Mouse (Mus musculus): ENCODE measurements at regions not wholly inside any gene's neighbourhood (a gene's known extent, or its start where the extent isn't known, plus 50 kb on each side); places are given as distances from the start of the nearest gene placed in this dataset.

DNA sequence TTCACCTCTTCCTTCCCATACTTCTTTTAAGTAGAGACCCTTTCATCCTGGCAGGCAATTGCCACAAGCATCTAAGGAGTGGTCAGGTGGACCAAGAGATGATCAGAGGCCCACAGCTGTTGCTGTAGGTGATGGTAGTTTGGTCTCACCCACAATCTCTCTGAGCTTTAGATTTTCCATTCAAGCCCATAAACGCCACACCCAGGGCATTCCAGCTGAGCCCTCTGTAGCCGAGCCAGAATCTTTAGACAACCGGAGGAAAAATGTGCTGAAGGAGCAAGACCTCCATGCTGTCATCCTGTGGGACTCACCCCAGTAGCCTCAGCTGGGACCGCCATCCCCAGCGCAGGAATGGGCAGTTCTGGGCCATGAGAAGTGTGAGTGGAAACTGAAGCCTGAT lies 93.7 kb upstream of the Dlx2 start:
- no peak for DNase-seq (ENCODE audit: low read depth)

GRCm38 (mm10) chr2:71644038-71644470 lies 97.5 kb upstream of the Dlx2 start:
- peak; percentile 99 for DNase-seq (ENCODE audit: low read depth)

GRCm38 (mm10) chr2:71647914-71648497 lies 97.4 kb upstream of the Itga6 start:
- DNase-seq (ENCODE audit: low read depth), result no peak

DNA sequence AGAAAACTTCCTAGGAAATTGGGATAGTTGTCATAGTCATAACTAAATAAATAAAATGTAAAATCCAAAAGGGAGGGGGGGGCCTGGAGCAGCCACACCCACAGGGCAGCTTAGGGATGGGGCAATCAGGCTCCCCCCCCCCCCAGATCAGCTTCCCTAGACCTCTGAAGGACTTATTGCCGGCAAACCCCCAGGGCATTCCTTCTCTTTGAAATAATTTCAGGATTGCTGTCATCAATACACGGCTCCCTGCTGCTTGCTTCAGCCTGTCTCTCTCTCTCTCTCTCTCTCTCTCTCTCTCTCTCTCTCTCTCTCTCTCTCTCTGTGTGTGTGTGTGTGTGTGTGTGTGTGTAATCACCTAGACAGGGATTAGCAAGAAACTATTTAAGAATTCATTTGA lies 93.8 kb upstream of the Itga6 start:
- no peak for DNase-seq (ENCODE audit: low read depth)

DNA sequence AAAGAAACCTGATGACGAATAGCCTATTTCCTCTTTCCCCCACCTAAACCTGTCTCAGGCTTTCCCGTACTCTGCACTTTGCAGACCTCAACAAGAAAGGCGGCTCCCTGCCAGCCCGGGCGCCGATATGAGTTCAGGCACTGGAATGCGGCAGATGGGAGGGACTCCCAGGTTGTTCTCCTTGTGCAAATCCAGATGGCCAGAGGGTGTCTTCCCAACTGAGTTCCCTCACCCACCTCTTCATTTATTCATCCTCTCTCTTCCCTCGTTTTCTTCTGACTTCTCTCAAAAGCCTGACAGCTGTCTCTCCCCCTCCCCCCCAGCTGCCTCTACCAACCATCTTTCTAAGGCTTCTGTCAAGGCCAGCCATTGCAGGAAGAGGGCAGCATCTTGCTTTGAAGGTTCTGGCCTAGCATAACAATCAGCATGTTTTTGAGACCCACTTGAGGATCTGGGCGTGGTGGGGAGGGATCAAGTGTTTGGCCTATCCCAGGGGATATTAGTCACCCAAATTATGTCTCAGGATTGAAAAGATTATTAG lies 93.1 kb upstream of the Itga6 start:
- peak; percentile 94 for DNase-seq (ENCODE audit: low read depth)

DNA sequence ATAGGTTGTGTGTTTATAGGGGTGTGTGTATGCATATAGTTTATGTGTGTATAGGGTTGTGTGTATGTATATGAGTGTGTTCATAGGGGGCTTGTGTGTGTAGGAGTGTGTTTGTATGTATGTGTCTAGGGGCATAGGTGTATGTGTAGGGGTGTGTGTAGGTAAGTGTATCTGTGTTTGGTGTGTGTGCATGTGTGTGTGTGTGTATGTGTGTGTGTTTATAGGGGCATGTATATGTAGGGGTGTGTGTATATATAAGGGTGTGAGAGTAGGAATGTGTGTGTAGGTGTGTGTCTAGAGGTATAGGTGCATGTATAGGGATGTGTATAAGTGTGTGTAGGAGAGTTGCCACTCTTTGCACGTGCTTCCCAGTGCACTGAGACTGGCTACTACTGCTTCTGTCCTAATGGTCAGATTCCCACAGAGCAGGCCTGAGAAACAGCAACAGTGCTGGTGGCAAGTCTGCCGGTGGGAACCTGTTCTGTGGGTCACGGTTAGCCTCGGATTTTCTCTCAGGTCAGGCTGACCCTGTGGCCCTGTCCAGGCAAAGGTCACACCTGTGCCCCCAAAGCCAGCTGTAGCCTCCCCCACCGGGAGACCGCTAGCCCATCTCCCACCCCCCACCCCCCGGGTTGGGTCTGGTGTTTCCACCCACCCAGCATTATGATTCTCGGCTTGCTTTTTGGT lies 90.5 kb upstream of the Itga6 start:
- no peak for DNase-seq (ENCODE audit: low read depth)

DNA sequence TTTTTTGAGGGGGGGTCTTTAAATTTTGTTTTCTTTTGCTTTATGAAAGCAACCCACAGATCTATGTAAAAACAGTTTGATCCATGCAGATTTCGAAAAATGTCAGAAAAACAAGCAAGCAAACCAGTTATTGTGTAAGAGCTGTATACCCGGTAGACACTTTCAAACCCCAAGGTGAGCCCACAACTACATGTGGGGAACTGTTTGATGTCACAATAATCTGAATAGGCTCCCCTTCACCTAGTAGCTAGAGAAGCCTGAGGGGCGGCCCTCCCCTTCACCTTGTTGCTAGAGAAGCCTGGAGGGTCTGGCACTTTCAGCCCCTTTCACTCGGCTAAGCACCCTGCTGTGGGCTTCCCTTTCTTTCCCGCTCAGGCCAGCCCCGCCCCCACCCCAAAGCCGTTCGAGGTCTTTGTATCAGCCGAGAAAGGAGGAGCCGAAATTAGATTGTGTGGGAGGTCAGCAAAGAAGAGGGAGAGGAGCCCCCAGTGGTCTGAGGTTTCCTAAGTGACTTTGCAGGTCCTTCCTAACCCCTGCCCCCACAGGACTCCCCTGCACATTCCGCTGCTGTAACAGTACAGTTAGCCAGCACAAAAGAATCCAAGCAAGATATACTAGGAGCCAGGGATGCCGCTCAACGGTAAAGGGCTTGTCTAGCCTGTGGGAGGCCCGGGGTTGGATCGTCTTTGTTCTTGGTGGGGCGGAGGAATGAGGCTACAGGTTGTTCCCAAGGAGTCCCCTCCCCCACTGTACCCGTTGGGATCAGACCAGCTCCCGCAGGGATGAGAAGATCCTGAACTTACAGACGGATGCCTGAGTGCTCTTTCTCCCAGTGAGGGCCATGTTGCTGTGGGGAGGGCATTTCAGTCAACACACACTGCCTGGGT lies 89.7 kb upstream of the Itga6 start:
- DNase-seq (ENCODE audit: low read depth), result peak; percentile 97

DNA sequence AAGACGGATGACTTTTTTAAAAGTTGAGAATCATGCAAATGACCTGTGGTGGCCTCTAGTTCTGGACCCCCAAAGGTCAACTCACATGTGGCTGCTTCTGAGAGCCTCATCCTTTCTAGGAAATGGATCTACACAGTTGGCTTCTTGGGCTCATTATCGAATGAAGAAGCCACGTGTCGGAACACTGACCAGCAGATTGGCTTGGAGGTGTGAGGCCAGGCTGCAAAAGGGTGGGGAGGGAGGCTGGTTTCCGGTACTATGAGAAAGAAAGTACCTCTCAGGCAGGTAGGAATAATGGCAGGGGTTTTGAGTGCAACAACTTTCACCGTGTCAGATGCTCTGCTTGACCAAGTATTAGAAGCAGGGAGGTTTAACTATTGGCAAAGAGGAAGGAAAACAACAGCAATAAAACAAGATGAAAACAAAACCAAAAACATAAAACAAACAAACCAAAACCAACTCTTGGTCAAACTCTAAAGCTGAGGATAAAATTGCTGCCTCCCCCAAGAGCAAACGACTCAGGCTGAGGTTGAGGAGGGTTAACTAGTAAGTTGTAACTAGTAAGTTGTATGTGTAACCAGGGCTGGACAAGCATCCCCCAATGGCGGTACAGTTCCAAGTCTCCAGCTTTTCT lies 88.7 kb upstream of the Itga6 start:
- DNase-seq (ENCODE audit: low read depth), result peak; percentile 71

GRCm38 (mm10) chr2:71661438-71661837 lies 84.0 kb upstream of the Itga6 start:
- DNase-seq (ENCODE audit: low read depth), result peak; percentile 98

DNA sequence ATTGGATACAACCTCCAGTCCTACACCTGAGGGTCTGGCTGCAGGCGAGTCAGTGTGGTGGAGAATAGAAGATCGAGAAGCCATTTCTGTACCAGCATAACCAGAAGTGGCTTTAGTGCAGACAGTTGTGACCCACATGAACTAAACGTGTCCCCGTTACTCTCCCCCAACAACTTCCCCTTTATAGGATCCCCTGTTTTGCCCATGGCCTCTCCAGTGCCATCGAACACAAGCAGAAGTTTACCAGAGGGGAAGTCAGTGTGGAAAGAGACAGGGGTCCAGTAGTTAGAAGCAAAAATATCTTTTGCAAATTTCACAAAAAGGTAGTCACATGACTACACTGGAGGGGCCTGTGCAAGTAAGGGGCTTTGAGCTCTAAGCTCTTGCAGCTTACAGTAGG lies 83.4 kb upstream of the Itga6 start:
- peak; percentile 82 for DNase-seq (ENCODE audit: low read depth)

- DNase-seq (ENCODE audit: low read depth), result peak; percentile 93
Observed at GRCm38 (mm10) chr2:71663453-71663852, 82.0 kb upstream of the Itga6 start.

GRCm38 (mm10) chr2:71666927-71667326 lies 78.5 kb upstream of the Itga6 start:
- no peak for DNase-seq (ENCODE audit: low read depth)

DNA sequence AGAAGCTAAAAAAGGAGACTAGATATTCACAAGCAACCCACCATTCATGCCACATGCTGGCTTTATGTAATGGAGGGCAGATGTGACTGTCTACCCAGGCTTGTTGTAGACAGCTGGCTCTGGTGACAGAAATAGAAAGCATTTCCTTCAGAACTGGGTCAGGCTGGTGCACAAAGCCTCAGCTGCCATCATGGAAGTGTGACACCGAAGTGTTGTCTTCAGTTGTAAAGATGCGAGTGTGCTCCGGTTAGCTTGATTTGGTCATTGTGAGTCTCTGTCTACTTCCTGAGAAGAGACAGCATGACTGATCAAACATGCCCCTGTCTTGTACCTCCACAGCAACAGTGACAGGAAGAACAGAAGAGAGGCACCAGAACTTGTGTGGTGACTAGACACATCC lies 77.7 kb upstream of the Itga6 start:
- DNase-seq (ENCODE audit: low read depth), result no peak

DNA sequence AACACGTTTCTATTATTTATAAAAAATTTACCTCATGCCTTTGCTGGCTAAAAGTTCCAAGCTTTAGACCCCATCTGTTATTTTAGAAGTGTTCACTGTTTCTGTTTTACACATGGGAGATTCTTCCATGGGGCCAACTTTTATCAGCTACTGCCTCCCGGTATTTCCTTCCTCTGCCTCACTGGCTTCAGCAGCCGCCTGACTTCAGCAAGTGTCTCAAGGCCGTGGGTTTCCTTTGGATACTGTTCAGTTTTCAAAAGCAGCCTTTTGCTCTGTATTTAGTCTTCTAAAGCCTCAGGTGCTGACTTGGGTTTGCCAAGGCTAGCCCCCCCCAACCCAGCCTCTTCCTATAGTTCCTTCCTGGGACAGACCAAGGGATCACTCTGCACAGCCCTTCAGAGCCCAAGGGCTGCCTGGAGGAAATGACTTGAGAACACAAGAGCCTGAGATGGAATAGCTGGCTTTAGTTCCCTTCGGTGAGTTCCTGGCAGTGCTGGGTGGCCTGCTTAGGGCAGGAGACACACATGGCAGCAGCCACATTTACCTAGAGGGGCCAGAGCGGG lies 75.1 kb upstream of the Itga6 start:
- DNase-seq (ENCODE audit: low read depth), result peak; percentile 87

- peak; percentile 82 for DNase-seq (ENCODE audit: low read depth)
Observed at GRCm38 (mm10) chr2:71670882-71671281, 74.5 kb upstream of the Itga6 start.

- no peak for DNase-seq (ENCODE audit: low read depth)
Observed at GRCm38 (mm10) chr2:71673087-71673920, 72.1 kb upstream of the Itga6 start.

DNA sequence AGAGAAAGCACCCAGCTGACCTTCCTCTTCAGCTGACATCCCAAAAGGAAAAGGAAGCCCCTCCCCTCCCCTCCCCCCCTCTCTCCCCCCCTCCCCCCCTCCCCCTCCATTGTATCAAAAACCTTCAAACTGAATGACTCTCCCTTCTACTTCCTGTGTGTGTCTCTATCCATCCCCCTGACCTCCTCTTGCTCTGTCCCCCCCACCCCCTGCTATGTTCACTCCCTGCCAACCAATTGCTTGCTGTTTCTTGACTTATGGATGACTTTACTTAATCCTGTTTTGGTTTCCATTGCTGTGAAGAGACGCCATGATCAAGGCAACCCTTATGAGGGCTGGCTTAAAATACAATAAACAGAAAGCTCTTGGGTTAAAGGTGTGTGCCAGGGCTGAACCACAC lies 64.7 kb upstream of the Itga6 start:
- no peak for DNase-seq (ENCODE audit: low read depth)

DNA sequence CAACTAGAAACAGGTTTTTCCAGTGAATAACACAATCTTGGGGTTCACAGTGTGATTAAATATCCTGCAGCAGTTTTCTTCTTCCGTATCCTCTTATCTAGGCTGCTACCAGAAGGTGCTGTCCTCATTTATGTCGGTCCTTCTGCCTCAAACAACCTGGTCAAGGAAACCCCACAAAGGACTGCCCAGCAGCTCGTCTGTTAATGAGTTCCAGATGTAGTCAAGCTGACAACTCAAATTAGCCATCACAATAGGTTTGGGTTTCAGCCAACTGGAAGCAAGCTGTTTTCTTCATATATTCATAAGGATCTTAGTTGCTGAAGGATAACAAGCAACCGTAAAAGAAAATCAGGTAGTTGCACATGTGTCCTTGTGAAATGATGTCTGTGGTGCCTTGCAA lies 64.3 kb upstream of the Itga6 start:
- no peak for DNase-seq (ENCODE audit: low read depth)

DNA sequence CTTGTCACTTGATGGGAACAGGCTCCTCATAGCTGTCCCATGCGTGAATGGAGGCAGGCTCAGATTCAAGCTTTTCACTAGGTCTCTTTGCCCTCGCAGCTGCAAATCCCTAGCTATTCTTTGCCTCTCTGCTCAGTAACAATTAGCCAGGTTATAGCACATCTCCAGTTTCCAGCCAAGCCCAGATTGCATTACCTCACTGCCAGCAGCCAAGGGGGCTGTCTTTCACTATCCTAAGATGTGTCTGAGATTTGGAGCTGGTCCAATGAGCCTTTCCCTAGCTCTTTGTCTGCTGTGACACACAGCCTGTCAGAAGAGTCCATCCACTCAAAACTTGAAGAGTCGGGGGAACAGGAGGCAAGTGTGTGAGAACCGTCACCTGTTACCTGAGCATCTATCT lies 62.0 kb upstream of the Itga6 start:
- DNase-seq (ENCODE audit: low read depth), result no peak

- DNase-seq (ENCODE audit: low read depth), result no peak
Observed at GRCm38 (mm10) chr2:71685239-71685638, 60.2 kb upstream of the Itga6 start.

DNA sequence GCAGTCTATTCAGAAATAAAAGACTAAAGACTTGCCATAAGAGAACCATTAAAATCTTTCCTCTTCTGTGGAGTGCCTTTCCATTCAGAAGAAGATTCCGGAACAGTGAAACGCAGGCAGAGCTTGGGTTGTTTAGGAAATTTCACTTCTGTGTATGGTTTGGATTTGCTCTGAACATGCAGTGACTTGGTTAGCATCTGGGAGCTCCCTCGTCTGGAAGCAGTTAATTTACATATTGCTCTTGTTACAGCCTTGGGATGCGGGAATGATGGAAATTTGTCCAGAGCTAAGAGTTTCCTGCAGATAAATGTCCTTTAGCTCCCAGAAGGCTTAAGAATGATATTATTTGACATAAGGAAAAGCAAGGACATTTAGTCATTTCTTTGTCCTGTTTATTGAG lies 56.4 kb upstream of the Itga6 start:
- DNase-seq (ENCODE audit: low read depth), result no peak

All from 416B (cell line).